Mouse (Mus musculus) hindbrain, postnatal 0 days (tissue): ENCODE data around the gene Bco2. TPM values are rescaled to one million over a fixed set of nuclear protein-coding genes. Genes with fewer than 3 reads are reported as not detected.

Source experiments
- ATAC-seq: fragments of 200-750 bp; cut with Nextera tagmentation; 2 replicates; pipeline ENCODE4 v1.8.0; 2017; ENCODE audit warnings: mild to moderate bottlenecking, moderate TSS enrichment, moderate library complexity
- DNase-seq: peaks from one replicate; pipeline ENCODE4 v3.0.0-alpha.2; 2015; ENCODE audit warnings: low spot score
- H3K27ac ChIP-seq: fragments of 300-500 bp; sonication (generic); 2 replicates; pipeline ENCODE4 v1.5.1; 2014; ENCODE audit warnings: mild to moderate bottlenecking
- H3K27me3 ChIP-seq: fragments of 300-500 bp; sonication (generic); 2 replicates; pipeline ENCODE4 v1.6.1; 2014; ENCODE audit warnings: low read length, mixed read lengths; ENCODE audit not compliant: insufficient read depth
- H3K36me3 ChIP-seq: fragments of 300-500 bp; sonication (generic); 2 replicates; pipeline ENCODE4 v1.6.1; 2014; ENCODE audit warnings: low read length, mixed read lengths; ENCODE audit not compliant: insufficient read depth
- H3K4me1 ChIP-seq: fragments of 300-500 bp; sonication (generic); 2 replicates; pipeline ENCODE4 v1.6.1; 2014; ENCODE audit warnings: antibody characterized with exemption, low read length, mixed read lengths; ENCODE audit not compliant: insufficient read depth
- H3K4me2 ChIP-seq: fragments of 300-500 bp; sonication (generic); 2 replicates; pipeline ENCODE4 v1.6.1; 2014; ENCODE audit warnings: low read depth, mild to moderate bottlenecking, low read length, moderate library complexity, mixed read lengths
- H3K4me3 ChIP-seq: fragments of 300-500 bp; sonication (generic); 2 replicates; pipeline ENCODE4 v1.5.1; 2014; ENCODE audit warnings: low read length
- H3K9ac ChIP-seq: fragments of 300-500 bp; sonication (generic); replicated peaks from 2 replicates; pipeline ENCODE4 v1.6.1; 2014; ENCODE audit warnings: mild to moderate bottlenecking, low read length, moderate library complexity, mixed read lengths
- H3K9me3 ChIP-seq: fragments of 300-500 bp; sonication (generic); 2 replicates; pipeline ENCODE4 v1.6.1; 2016; ENCODE audit warnings: low read length, mixed read lengths
- CTCF ChIP-seq: IDR thresholded peaks from 2 replicates; pipeline ENCODE4 v1.5.1; 2016; ENCODE audit warnings: antibody characterized with exemption, control low read depth, low read depth
- WGBS: fragments of 180-500 bp; shearing (Covaris S2); extraction: QIAGEN DNeasy Blood & Tissue Kit; methylation state at CpG from one replicate; pipeline ENCODE4 v1.1.7; 2014; 5-methylcytosine and 5-hydroxymethylcytosine counted together
- polyA plus RNA-seq: library from polyadenylated mRNA; unstranded; fragments of >200 nt; fragmentation: Nextera tagmentation; extraction: Ambion mirVana; gene quantifications from 2 replicates; pipeline ENCODE4 v1.2.1, GENCODE M21; 2015
- total RNA-seq: library from RNA; depleted of rRNA; stranded (reverse); fragments of >200 nt; gene quantifications from 2 replicates; pipeline ENCODE4 v1.2.3, GENCODE M21; 2014; rRNA removed

Bco2 gene
- total and polyA plus RNA-seq, 2 experiments from 2014 or later: 0.21 to 0.48 TPM

GRCm38 (mm10) chr9:50495405-50496150 lies 59.4 kb downstream of the Bco2 start:
- H3K4me2 ChIP-seq: no peak overlapping the region
- no peak for DNase-seq
- no peaks in the 10 kb centered on the region for H3K9me3 ChIP-seq
- ATAC-seq: no peak
- no peak overlapping the region for H3K4me3 ChIP-seq
- TF ChIP-seq CTCF: no peak
- H3K36me3 ChIP-seq: no peaks in the 10 kb centered on the region
- H3K9ac ChIP-seq: no peak overlapping the region
- no peaks in the 10 kb centered on the region for H3K27me3 ChIP-seq
- H3K4me1 ChIP-seq: no peaks in the 10 kb centered on the region
- 70% methylated on average over 10 of the region's 10 CpGs for WGBS
- no peak overlapping the region for H3K27ac ChIP-seq

GRCm38 (mm10) chr9:50494311-50494710 lies 60.7 kb downstream of the Bco2 start, which contains the start of gene Plet1:
TSS of gene Plet1 (plus strand) at chr9:50494525.
- no peak for TF ChIP-seq CTCF
- Histone ChIP-seq H3K4me1 (no peaks in the 10 kb centered on the region), H3K9me3 (no peaks in the 10 kb centered on the region), H3K4me2 (no peak within 1 kb of the TSS), H3K4me3 (no peak within 1 kb of the TSS), H3K27me3 (no peaks in the 10 kb centered on the region), H3K36me3 (no peaks in the 10 kb centered on the region), H3K27ac (no peak within 1 kb of the TSS), H3K9ac (no peak within 1 kb of the TSS)
- ATAC-seq (no peak), DNase-seq (no peak)
- 86% methylated on average over 6 of the region's 6 CpGs for WGBS

GRCm38 (mm10) chr9:50493777-50494176 lies 61.2 kb downstream of the Bco2 start:
- Histone ChIP-seq H3K27me3 (no peaks in the 10 kb centered on the region), H3K9ac (no peak overlapping the region), H3K4me3 (no peak overlapping the region), H3K27ac (no peak overlapping the region), H3K36me3 (no peaks in the 10 kb centered on the region), H3K9me3 (no peaks in the 10 kb centered on the region), H3K4me1 (no peaks in the 10 kb centered on the region), H3K4me2 (no peak overlapping the region)
- 73% methylated on average over 2 of the region's 2 CpGs for WGBS
- TF ChIP-seq CTCF: no peak
- DNase-seq (no peak), ATAC-seq (no peak)

- Histone ChIP-seq H3K9me3 (no peaks in the 10 kb centered on the region), H3K4me3 (no peak overlapping the region), H3K27ac (no peak overlapping the region), H3K4me2 (no peak overlapping the region), H3K27me3 (no peaks in the 10 kb centered on the region), H3K4me1 (no peaks in the 10 kb centered on the region), H3K9ac (no peak overlapping the region), H3K36me3 (no peaks in the 10 kb centered on the region)
- ATAC-seq: no peak
- WGBS: 91% methylated on average over 2 of the region's 2 CpGs
- no peak for TF ChIP-seq CTCF
- DNase-seq: no peak
These were observed 63.4 kb downstream of the Bco2 start for GRCm38 (mm10) chr9:50491531-50492045.

GRCm38 (mm10) chr9:50490836-50491235 lies 64.1 kb downstream of the Bco2 start:
- no peak overlapping the region for H3K4me2 ChIP-seq
- H3K36me3 ChIP-seq: no peaks in the 10 kb centered on the region
- no peak overlapping the region for H3K9ac ChIP-seq
- no peak for DNase-seq
- H3K27me3 ChIP-seq: no peaks in the 10 kb centered on the region
- no peaks in the 10 kb centered on the region for H3K9me3 ChIP-seq
- no peak overlapping the region for H3K27ac ChIP-seq
- TF ChIP-seq CTCF: no peak
- H3K4me3 ChIP-seq: no peak overlapping the region
- no peak for ATAC-seq
- no peaks in the 10 kb centered on the region for H3K4me1 ChIP-seq

- Histone ChIP-seq H3K9ac (no peak overlapping the region), H3K27ac (no peak overlapping the region), H3K9me3 (no peaks in the 10 kb centered on the region), H3K27me3 (no peaks in the 10 kb centered on the region), H3K36me3 (no peaks in the 10 kb centered on the region), H3K4me3 (no peak overlapping the region), H3K4me1 (peaks cover 2% of the 10 kb centered on the region; the same call in 1 of the 2 replicates), H3K4me2 (peak overlapping the region; percentile 41)
- DNase-seq (peak; percentile 24), ATAC-seq (no peak)
- WGBS: 5% methylated on average over 10 of the region's 10 CpGs
- TF ChIP-seq CTCF: no peak
These were observed 69.5 kb downstream of the Bco2 start for GRCm38 (mm10) chr9:50485521-50485920.

Other genes starting within 250 kb of the Bco2 start
- gene Rpl10-ps3, start 210.2 kb downstream of the Bco2 start, total RNA-seq: 91.4 and 212 TPM in 2 replicates
- 91.6 and 99.3 TPM in 2 replicates for gene Rpl10-ps3, start 210.2 kb downstream of the Bco2 start, polyA plus RNA-seq
- 0.37 TPM in 1 of 2 replicates, not detected in the other for gene Plet1, start 60.7 kb downstream of the Bco2 start, total RNA-seq
- gene Plet1, start 60.7 kb downstream of the Bco2 start, polyA plus RNA-seq: 0.86 and 1.0 TPM in 2 replicates
- 65.7 and 86.8 TPM in 2 replicates for gene Pts, start 26.5 kb downstream of the Bco2 start, total RNA-seq
- 114 and 115 TPM in 2 replicates for gene Pts, start 26.5 kb downstream of the Bco2 start, polyA plus RNA-seq
- gene Il18, start 354 bp downstream of the Bco2 start, total RNA-seq: 17.2 and 21.7 TPM in 2 replicates
- 38.0 and 39.5 TPM in 2 replicates for gene Il18, start 354 bp downstream of the Bco2 start, polyA plus RNA-seq
- gene Tex12, start 6.1 kb upstream of the Bco2 start, total RNA-seq: not detected in 2 replicates
- gene Tex12, start 6.1 kb upstream of the Bco2 start, polyA plus RNA-seq: 0.21 and 0.34 TPM in 2 replicates
- 217 and 251 TPM in 2 replicates for gene Sdhd, start 48.6 kb upstream of the Bco2 start, total RNA-seq
- gene Sdhd, start 48.6 kb upstream of the Bco2 start, polyA plus RNA-seq: 355 and 363 TPM in 2 replicates
- gene Timm8b, start 48.7 kb upstream of the Bco2 start, total RNA-seq: 131 and 165 TPM in 2 replicates
- 442 and 445 TPM in 2 replicates for gene Timm8b, start 48.7 kb upstream of the Bco2 start, polyA plus RNA-seq
- 1.2 and 2.6 TPM in 2 replicates for gene Pih1d2, start 62.1 kb upstream of the Bco2 start, total RNA-seq
- gene Pih1d2, start 62.1 kb upstream of the Bco2 start, polyA plus RNA-seq: 5.5 and 7.7 TPM in 2 replicates
- 10.7 and 15.0 TPM in 2 replicates for gene Nkapd1, start 62.3 kb upstream of the Bco2 start, total RNA-seq
- 20.2 and 21.2 TPM in 2 replicates for gene Nkapd1, start 62.3 kb upstream of the Bco2 start, polyA plus RNA-seq
- 72.2 and 77.4 TPM in 2 replicates for gene Dlat, start 104.6 kb upstream of the Bco2 start, total RNA-seq
- 65.1 and 69.2 TPM in 2 replicates for gene Dlat, start 104.6 kb upstream of the Bco2 start, polyA plus RNA-seq
- gene Dixdc1, start 184.3 kb upstream of the Bco2 start, total RNA-seq: 40.3 and 50.7 TPM in 2 replicates
- gene Dixdc1, start 184.3 kb upstream of the Bco2 start, polyA plus RNA-seq: 24.4 and 26.0 TPM in 2 replicates
- 0.79 and 2.4 TPM in 2 replicates for gene 2310030G06Rik, start 191.4 kb upstream of the Bco2 start, total RNA-seq
- 2.7 and 3.0 TPM in 2 replicates for gene 2310030G06Rik, start 191.4 kb upstream of the Bco2 start, polyA plus RNA-seq
- 8.7 and 9.1 TPM in 2 replicates for gene Cryab, start 196.1 kb upstream of the Bco2 start, total RNA-seq
- gene Cryab, start 196.1 kb upstream of the Bco2 start, polyA plus RNA-seq: 31.2 and 31.4 TPM in 2 replicates
- 5.4 TPM in 1 of 2 replicates, not detected in the other for gene Hspb2, start 197.2 kb upstream of the Bco2 start, total RNA-seq
- 2.2 and 2.9 TPM in 2 replicates for gene Hspb2, start 197.2 kb upstream of the Bco2 start, polyA plus RNA-seq
- 8.9 and 11.7 TPM in 2 replicates for gene Fdxacb1, start 213.1 kb upstream of the Bco2 start, total RNA-seq
- gene Fdxacb1, start 213.1 kb upstream of the Bco2 start, polyA plus RNA-seq: 9.6 and 12.0 TPM in 2 replicates
- gene Alg9, start 219.8 kb upstream of the Bco2 start, total RNA-seq: 92.7 and 94.0 TPM in 2 replicates
- gene Alg9, start 219.8 kb upstream of the Bco2 start, polyA plus RNA-seq: 46.4 and 49.9 TPM in 2 replicates
- 39.1 and 42.3 TPM in 2 replicates for gene 1110032A03Rik, start 220.3 kb upstream of the Bco2 start, total RNA-seq
- 66.2 and 75.0 TPM in 2 replicates for gene 1110032A03Rik, start 220.3 kb upstream of the Bco2 start, polyA plus RNA-seq